In the genomic region with DNA sequence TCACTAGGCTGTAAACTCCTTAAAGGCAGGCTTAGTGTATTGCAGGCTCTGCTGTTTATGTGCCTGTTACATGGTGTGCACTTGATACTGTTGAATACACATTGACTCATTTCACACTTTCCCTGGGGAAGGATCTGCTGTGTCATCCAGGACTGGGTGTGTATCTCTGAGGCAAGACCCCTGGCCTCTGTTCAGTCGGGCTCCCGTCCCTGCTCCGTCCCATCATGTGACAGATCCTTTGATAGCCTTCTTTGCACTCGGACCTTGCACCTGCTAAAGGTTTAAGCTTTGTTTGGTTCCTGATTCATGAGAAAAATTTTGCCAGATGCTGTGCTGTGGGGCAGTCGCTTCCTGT, we compare ENCODE assay signal across 15 mouse cellular contexts. TPM values are rescaled to one million over a fixed set of nuclear protein-coding genes. Genes with fewer than 3 reads are reported as not detected.
DNase-seq lines count a peak whose midpoint lies in the region; ATAC-seq and TF ChIP-seq lines count a peak whose summit lies in the region.
"Had no signal": no experiment of that assay in that cellular context is flagged by ENCODE, and none has a peak within 500 bp of the region (broad histone marks: within the 10 kb centered on the region; RNA-seq: fewer than 3 reads in every experiment).

No protein-coding gene starts in this region.

- peak; percentile 40 for DNase-seq in A20 (ENCODE audit: low read depth, low spot score)
- DNase-seq in cerebellum, postnatal 14 days = no peak
- DNase-seq in lung, postnatal 14 days = no peak
- DNase-seq in kidney, adult 11 months = no peak
- DNase-seq: adrenal gland, postnatal 10 days; cerebellum, adult 9-10 months; left cerebral cortex, postnatal 4 days; thymus, postnatal 36 days had no signal

- peak overlapping the region; percentile 30 for H3K9ac ChIP-seq in liver, embryonic 15.5 days
- H3K9ac ChIP-seq: embryonic facial prominence, embryonic 13.5 days; hindbrain, embryonic 12.5 days had no signal

- H3K9me3 ChIP-seq in E14TG2a.4 (ENCODE audit: low read length) = no peaks in the 10 kb centered on the region
- no peaks in the 10 kb centered on the region for H3K9me3 ChIP-seq in erythroblast, embryonic 14.5 days (ENCODE audit: control insufficient read depth, low read length)
- H3K9me3 ChIP-seq in liver, embryonic 15.5 days (replicated peaks) = no peaks in the 10 kb centered on the region
- H3K9me3 ChIP-seq: embryonic facial prominence, embryonic 13.5 days; hindbrain, embryonic 12.5 days had no signal

- peak overlapping the region; percentile 84 for H3K27ac ChIP-seq in liver, embryonic 15.5 days (replicated peaks)
- H3K27ac ChIP-seq: embryonic facial prominence, embryonic 13.5 days; hindbrain, embryonic 12.5 days; macrophage had no signal

- H3K4me2 ChIP-seq in liver, embryonic 15.5 days = peak overlapping the region; percentile 60
- H3K4me2 ChIP-seq: embryonic facial prominence, embryonic 13.5 days; hindbrain, embryonic 12.5 days had no signal

- WGBS in liver, embryonic 15.5 days (ENCODE audit: insufficient replicate concordance) = 12% methylated on average over 5 of the region's 5 CpGs

- peak; percentile 88 for ATAC-seq in liver, embryonic 15.5 days (ENCODE audit: insufficient read depth)

- H3K4me1 ChIP-seq in E14TG2a.4 (replicated peaks; ENCODE audit: low read depth, low read length) = peaks cover 47% of the 10 kb centered on the region
- peaks cover 68% of the 10 kb centered on the region for H3K4me1 ChIP-seq in erythroblast, embryonic 14.5 days (ENCODE audit: control insufficient read depth)
- peaks cover 41% of the 10 kb centered on the region for H3K4me1 ChIP-seq in liver, embryonic 15.5 days (replicated peaks)
- H3K4me1 ChIP-seq: hindbrain, embryonic 12.5 days had no signal

- no peak for TF ChIP-seq CTCF in E14TG2a.4 (conservative IDR thresholded peaks at IDR 0.05; ENCODE audit: low read length)

- 0 out of 2 replicates have a peak, but pooled peaks cover 10% of the 10 kb centered on the region for H3K36me3 ChIP-seq in E14TG2a.4 (ENCODE audit: insufficient read depth, low read length)
- H3K36me3 ChIP-seq in erythroblast, embryonic 14.5 days (ENCODE audit: control insufficient read depth) = peaks cover 7% of the 10 kb centered on the region
- peaks cover 7% of the 10 kb centered on the region for H3K36me3 ChIP-seq in liver, embryonic 15.5 days (replicated peaks)
- H3K36me3 ChIP-seq: hindbrain, embryonic 12.5 days had no signal

- peak overlapping the region; percentile 23; the same call in 1 of the 2 replicates for H3K4me3 ChIP-seq in E14TG2a.4 (replicated peaks; ENCODE audit: low read length)
- peak overlapping the region; percentile 45 for H3K4me3 ChIP-seq in erythroblast, embryonic 14.5 days (replicated peaks)
- peak overlapping the region; percentile 17; the same call in 1 of the 2 replicates for H3K4me3 ChIP-seq in liver, embryonic 15.5 days (replicated peaks)
- H3K4me3 ChIP-seq: embryonic facial prominence, embryonic 13.5 days; hindbrain, embryonic 12.5 days had no signal

- no peaks in the 10 kb centered on the region for H3K27me3 ChIP-seq in E14TG2a.4 (ENCODE audit: insufficient read depth, low read length)
- H3K27me3 ChIP-seq in erythroblast, embryonic 14.5 days (ENCODE audit: control insufficient read depth) = no peaks in the 10 kb centered on the region
- H3K27me3 ChIP-seq in liver, embryonic 15.5 days = no peaks in the 10 kb centered on the region
- H3K27me3 ChIP-seq: embryonic facial prominence, embryonic 13.5 days; hindbrain, embryonic 12.5 days had no signal

RNA-seq across cellular contexts. Expression of gene Prss48, which starts 10.5 kb away (rescaled TPM):
- polyA plus RNA-seq in erythroblast, embryonic 14.5 days (2012) = not detected in 2 replicates
- not detected in 2 replicates for polyA plus RNA-seq in liver, embryonic 15.5 days (2015; fragmentation: Nextera tagmentation; extraction: Ambion mirVana)
- polyA plus RNA-seq: hindbrain, embryonic 12.5 days; macrophage; spleen, adult 2 months had no signal

RNA-seq across cellular contexts. Expression of gene Sh3d19, which starts 20.9 kb away (rescaled TPM):
- polyA plus RNA-seq in erythroblast, embryonic 14.5 days (2012) = 0.11 and 0.37 TPM in 2 replicates
- polyA plus RNA-seq in liver, embryonic 15.5 days (2015; fragmentation: Nextera tagmentation; extraction: Ambion mirVana) = 7.0 and 10.7 TPM in 2 replicates
